Mouse (Mus musculus) cerebellum, adult 2 months (tissue): ENCODE measurements around the gene Slc13a4. TPM values are rescaled to one million over a fixed set of nuclear protein-coding genes. Genes with fewer than 3 reads are reported as not detected.
A peak's percentile ranks its signal among the peaks of the same experiment; 100 is the strongest.

Experiments used
- DNase-seq, 2 experiments: peaks; one replicate each; pipeline ENCODE4 v3.0.0; 2021
- H3K27ac ChIP-seq: fragments of 200-500 bp; 2 replicates; pipeline ENCODE4 v1.5.1; 2012; ENCODE audit warnings: low read length, control low read depth, inconsistent platforms; ENCODE audit not compliant: insufficient read depth
- H3K27me3 ChIP-seq: fragments of 200-500 bp; 2 replicates; pipeline ENCODE4 v1.6.1; 2012; ENCODE audit warnings: inconsistent platforms, mild to moderate bottlenecking, low read length, moderate library complexity; ENCODE audit not compliant: control insufficient read depth, insufficient read depth
- H3K4me1 ChIP-seq: fragments of 200-500 bp; 2 replicates; pipeline ENCODE4 v1.6.1; 2011; ENCODE audit warnings: low read length; ENCODE audit not compliant: control insufficient read depth, insufficient read depth
- H3K4me3 ChIP-seq: fragments of 200-500 bp; replicated peaks from 2 replicates; pipeline ENCODE3; 2011; ENCODE audit warnings: mild to moderate bottlenecking, low read depth, low read length, control low read depth; ENCODE audit not compliant: insufficient read depth
- CTCF ChIP-seq: fragments of 200-500 bp; IDR thresholded peaks from 2 replicates; pipeline ENCODE4 v1.5.1; 2011; ENCODE audit warnings: low read depth, mild to moderate bottlenecking, control low read depth, low read length, moderate library complexity, borderline replicate concordance; ENCODE audit not compliant: insufficient read depth
- POLR2A ChIP-seq: fragments of 200-500 bp; IDR thresholded peaks from 2 replicates; pipeline ENCODE4 v1.6.1; 2011; ENCODE audit warnings: low read length, control low read depth, borderline replicate concordance; ENCODE audit not compliant: insufficient read depth
- WGBS: fragments of 180-500 bp; shearing (Covaris S2); methylation state at CpG from one replicate; pipeline ENCODE4 v1.1.7; 2018; 5-methylcytosine and 5-hydroxymethylcytosine counted together
- polyA plus RNA-seq: library from polyadenylated mRNA; depleted of rRNA; stranded (reverse); fragments of >200 nt; gene quantifications from 2 replicates; pipeline ENCODE4 v1.2.3, GENCODE M21; 2012

Slc13a4 gene
- polyA plus RNA-seq, 1 experiment: 4.9 TPM

DNA sequence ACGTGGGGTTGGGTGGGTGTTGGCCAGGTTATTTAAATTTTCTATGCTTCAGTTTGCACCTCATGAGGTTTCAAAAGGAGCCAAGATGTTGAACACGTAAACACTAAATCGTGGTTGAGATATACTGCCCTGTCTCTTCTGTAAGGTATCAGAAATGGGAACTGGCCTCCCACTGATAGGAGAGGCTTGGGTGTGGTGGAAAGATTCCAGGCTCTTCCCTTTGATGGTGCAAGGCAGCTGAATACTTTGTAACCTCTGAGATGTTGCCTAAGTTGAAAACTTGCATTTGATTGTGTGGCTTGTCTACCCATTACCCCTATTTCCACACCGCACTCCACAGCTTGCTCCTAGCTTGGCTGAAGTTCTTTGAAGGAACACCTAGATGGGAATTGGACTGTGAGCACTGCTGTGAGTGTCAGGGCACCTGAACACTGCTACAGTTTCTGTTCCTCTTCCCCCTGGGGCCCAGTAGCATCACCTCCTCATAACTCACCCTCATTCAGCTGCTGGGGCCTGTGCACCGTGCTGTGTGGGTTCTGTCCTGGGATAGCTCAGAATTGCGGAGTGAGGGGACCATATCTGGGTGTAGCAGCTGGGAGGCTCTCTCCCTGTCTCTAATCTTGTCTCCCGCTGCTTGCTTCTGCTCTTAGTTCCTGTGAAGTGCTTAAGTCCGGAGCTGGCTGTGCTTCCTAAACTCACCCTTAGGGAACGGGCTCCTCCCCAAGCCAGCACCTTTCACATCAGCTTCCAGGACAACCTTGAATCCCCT is 53.6 kb downstream of the Slc13a4 start:
- TF ChIP-seq CTCF: no peak
- no peak for TF ChIP-seq POLR2A
- Histone ChIP-seq H3K4me1 (peaks cover 7% of the 10 kb centered on the region), H3K27ac (no peak overlapping the region), H3K4me3 (no peak overlapping the region), H3K27me3 (no peaks in the 10 kb centered on the region)
- DNase-seq: no peak
- WGBS: 61% methylated on average over 9 of the region's 9 CpGs

DNA sequence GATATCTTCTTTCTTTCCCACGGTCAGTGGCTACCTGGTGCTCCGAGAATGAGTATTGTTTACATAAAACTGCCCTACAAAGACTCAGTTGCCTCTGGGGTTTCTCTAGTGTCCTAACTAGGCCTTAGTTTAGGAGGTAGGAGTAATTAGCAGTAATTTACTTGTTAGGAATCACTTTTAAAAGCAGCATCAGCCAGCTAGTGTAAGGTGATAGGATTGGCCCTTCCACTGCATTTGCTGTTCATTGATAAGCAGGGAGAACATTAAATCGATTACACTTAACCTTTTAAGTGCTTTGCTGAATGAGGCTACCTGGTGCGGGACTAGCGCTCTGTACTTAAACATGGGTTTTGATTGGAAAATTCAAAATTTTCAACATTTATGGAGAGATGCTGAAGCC is 54.5 kb downstream of the Slc13a4 start:
- no peak for DNase-seq
- WGBS: 50% methylated on average over 5 of the region's 5 CpGs
- no peak overlapping the region for H3K27ac ChIP-seq
- peaks cover 7% of the 10 kb centered on the region for H3K4me1 ChIP-seq
- H3K4me3 ChIP-seq: no peak overlapping the region
- no peaks in the 10 kb centered on the region for H3K27me3 ChIP-seq
- TF ChIP-seq POLR2A (no peak), CTCF (no peak)

DNA sequence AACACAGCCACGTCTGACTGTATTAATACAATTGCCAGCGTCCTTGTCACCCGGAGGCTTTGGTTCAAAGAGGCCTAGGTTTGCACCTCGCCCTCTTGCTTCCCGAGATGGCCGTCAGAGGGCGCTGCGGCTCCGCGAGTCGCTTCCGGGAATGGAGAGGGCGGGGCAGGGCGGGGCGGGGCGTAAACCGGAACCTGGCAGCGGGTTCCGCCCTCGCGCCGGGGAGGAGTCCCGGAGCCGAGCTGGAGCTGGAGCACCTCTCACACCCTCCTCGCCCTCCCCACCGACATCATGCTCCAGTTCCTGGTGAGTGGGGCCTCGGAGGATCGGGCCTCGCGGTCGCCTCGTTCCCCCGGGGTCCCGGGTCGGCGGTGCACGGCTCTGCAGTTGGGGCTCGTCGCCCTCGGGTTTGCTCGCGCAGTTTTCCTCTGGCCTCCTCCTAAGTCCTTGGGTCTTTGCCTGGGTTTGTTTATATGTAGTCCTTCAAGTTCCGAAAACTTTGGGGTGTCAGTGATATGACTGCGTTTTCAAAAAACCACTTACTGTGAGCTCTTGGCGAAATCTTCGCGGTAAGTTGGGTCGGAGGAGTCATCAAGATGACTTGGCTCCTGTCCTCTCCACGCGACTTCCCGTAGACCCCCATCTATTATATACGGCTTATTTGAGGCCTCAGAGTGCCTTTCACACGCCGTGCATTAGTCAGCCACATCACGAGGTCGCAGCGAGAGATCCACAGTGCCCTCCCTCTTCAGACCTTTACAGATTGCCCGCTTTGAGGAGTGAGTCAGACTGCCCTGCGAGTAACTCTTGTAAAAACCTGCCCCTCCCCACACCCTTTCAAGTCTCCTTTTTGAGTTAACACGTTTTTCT is 55.2 kb downstream of the Slc13a4 start:
- H3K27me3 ChIP-seq: no peaks in the 10 kb centered on the region
- TF ChIP-seq CTCF: peak; percentile 64; the same call in 1 of the 2 replicates
- peak; percentile 89 for TF ChIP-seq POLR2A
- peak overlapping the region; percentile 69 for H3K4me3 ChIP-seq
- H3K4me1 ChIP-seq: peaks cover 7% of the 10 kb centered on the region
- WGBS: under 1% methylated on average over 60 of the region's 60 CpGs
- H3K27ac ChIP-seq: peak overlapping the region; percentile 14; the same call in 1 of the 2 replicates
- peak; percentile 84 to 90 for DNase-seq

DNA sequence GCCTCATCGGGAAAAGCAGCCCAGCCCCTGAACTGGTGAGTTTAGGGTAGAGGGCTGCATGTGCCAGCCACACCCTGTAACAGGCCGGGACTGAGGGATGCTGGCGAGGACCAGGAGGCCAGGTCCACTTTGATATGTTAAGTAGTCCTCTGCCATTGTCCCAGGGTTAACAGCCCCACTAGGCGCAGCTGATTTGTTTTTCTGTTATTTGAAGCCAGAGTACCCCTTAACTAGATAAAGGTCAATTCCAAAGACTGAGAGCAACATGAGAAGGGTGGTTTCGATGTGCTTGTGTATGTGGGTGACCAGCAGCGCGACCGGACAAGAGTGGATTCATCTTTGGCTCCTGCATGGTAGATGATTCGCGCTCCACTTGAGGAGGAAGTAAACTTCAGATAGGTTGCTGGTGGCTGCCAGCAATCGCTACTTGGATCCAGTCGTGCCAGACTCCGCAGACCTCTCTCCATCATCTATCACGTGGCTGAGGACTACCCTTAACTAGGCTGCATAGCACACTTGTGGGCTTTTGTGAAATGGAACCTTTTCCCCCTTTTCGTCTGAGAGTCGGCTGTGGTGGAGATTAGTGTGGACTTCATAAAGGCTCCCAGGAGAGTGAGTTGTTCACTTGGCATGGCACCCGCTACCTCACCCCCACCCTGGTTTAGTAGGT is 56.0 kb downstream of the Slc13a4 start:
- H3K4me3 ChIP-seq: peak overlapping the region; percentile 14
- TF ChIP-seq CTCF (no peak), POLR2A (no peak)
- H3K27ac ChIP-seq: no peak overlapping the region
- peaks cover 7% of the 10 kb centered on the region for H3K4me1 ChIP-seq
- 66% methylated on average over 17 of the region's 17 CpGs for WGBS
- DNase-seq: peak in 1 of 2 experiments; percentile 15
- H3K27me3 ChIP-seq: no peaks in the 10 kb centered on the region

DNA sequence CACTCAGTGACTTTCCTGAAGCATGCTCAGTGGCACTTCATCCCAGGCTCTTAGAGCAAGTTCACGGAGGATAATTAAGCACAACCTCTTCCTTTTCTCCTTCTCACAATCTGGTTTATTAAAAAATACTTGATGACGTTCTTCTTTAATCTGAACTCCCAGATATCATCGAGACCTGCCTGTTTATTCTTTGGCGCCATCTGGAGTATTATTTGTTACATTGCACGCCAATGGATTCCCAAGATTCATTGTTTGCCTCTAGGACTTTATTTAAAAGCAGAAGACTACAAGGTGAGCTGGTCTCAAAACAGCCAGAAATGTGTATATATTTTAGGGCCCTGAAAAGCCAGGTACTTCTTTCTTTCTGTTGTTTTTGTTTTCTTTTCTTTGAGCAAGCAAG is 62.8 kb downstream of the Slc13a4 start:
- DNase-seq: no peak
- Histone ChIP-seq H3K4me3 (no peak overlapping the region), H3K4me1 (no peaks in the 10 kb centered on the region), H3K27ac (no peak overlapping the region), H3K27me3 (no peaks in the 10 kb centered on the region)
- WGBS: 36% methylated on average over 5 of the region's 5 CpGs
- TF ChIP-seq POLR2A (no peak), CTCF (no peak)

DNA sequence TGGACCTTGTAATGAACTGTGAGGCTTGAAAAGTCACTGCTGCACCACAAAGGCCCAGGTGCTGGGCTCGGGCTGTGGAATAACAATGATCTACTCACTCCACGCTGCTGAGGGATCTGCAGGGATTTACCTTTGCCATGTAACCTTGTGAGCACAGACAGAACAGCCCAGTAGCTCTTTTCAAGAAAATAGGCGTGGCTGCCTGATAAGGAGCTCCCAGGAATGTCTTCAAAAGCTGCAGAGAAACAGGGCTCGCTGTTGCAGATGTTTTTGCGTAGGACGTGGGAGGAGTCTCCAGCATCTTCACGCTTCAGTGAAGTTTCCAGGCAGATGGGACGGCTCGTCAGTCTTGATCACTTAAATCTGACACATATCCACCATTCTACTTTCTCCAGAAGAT is 63.9 kb downstream of the Slc13a4 start:
- Histone ChIP-seq H3K27me3 (no peaks in the 10 kb centered on the region), H3K4me1 (no peaks in the 10 kb centered on the region), H3K27ac (no peak overlapping the region), H3K4me3 (no peak overlapping the region)
- 83% methylated on average over 9 of the region's 9 CpGs for WGBS
- TF ChIP-seq CTCF: no peak
- no peak for TF ChIP-seq POLR2A
- no peak for DNase-seq

DNA sequence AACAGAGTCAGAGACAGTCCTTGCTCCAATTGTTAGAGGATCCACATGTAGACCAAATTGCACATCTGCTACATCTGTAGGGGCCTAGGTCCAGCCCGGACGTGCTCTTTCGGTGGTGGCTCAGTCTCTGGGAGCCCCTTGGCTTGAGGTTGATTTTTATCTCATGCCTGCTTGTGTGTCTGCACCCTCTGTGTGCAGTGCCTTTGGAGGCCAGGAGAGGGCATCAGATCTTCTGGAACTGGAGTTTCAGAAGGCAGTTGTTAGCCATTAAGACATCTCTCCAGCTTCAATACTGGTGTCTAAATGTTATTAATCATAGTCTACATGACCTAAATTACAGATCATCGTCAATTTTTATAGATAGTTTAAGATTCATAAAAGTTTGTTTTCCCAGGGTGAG is 64.7 kb downstream of the Slc13a4 start:
- H3K4me1 ChIP-seq: no peaks in the 10 kb centered on the region
- TF ChIP-seq CTCF (no peak), POLR2A (no peak)
- no peak overlapping the region for H3K4me3 ChIP-seq
- WGBS: 98% methylated on average over 4 of the region's 4 CpGs
- DNase-seq: no peak
- no peaks in the 10 kb centered on the region for H3K27me3 ChIP-seq
- no peak overlapping the region for H3K27ac ChIP-seq
